Mouse (Mus musculus) embryonic facial prominence, embryonic 14.5 days (tissue): ENCODE data around the gene Fstl3. TPM values are rescaled to one million over a fixed set of nuclear protein-coding genes. Genes with fewer than 3 reads are reported as not detected.

Experiments
- ATAC-seq: fragments of 200-750 bp; cut with Nextera tagmentation; 2 replicates; pipeline ENCODE4 v1.8.0; 2017; ENCODE audit warnings: low read depth, moderate number of reproducible peaks, moderate TSS enrichment
- DNase-seq: peaks from one replicate; pipeline ENCODE4 v3.0.0-alpha.2; 2015; ENCODE audit warnings: low spot score
- H3K27ac ChIP-seq: fragments of 300-500 bp; sonication (generic); replicated peaks from 2 replicates; pipeline ENCODE4 v1.5.1; 2014; ENCODE audit warnings: low read depth, mild to moderate bottlenecking, low read length, moderate library complexity
- H3K27me3 ChIP-seq: fragments of 300-500 bp; sonication (generic); replicated peaks from 2 replicates; pipeline ENCODE4 v1.6.1; 2014; ENCODE audit warnings: low read length; ENCODE audit not compliant: control insufficient read depth, insufficient read depth
- H3K36me3 ChIP-seq: fragments of 300-500 bp; sonication (generic); 2 replicates; pipeline ENCODE4 v1.6.1; 2014; ENCODE audit warnings: low read length, mixed read lengths; ENCODE audit not compliant: control insufficient read depth, insufficient read depth
- H3K4me1 ChIP-seq: fragments of 300-500 bp; sonication (generic); 2 replicates; pipeline ENCODE4 v1.6.1; 2014; ENCODE audit warnings: antibody characterized with exemption, low read length; ENCODE audit not compliant: control insufficient read depth, insufficient read depth
- H3K4me2 ChIP-seq: fragments of 300-500 bp; sonication (generic); 2 replicates; pipeline ENCODE4 v1.6.1; 2014; ENCODE audit warnings: low read depth, mild to moderate bottlenecking, low read length, moderate library complexity, mixed read lengths
- H3K4me3 ChIP-seq: fragments of 300-500 bp; sonication (generic); 2 replicates; pipeline ENCODE4 v1.5.1; 2014; ENCODE audit warnings: low read depth, mild to moderate bottlenecking, low read length
- H3K9ac ChIP-seq: fragments of 300-500 bp; sonication (generic); 2 replicates; pipeline ENCODE4 v1.6.1; 2014; ENCODE audit warnings: low read depth, mild to moderate bottlenecking, low read length, moderate library complexity, mixed read lengths
- H3K9me3 ChIP-seq: fragments of 300-500 bp; sonication (generic); 2 replicates; pipeline ENCODE4 v1.6.1; 2016; ENCODE audit warnings: low read length; ENCODE audit not compliant: control insufficient read depth
- WGBS: fragments of 180-500 bp; shearing (Covaris S2); extraction: QIAGEN DNeasy Blood & Tissue Kit; methylation state at CpG from one replicate; pipeline ENCODE4 v1.1.7; 2014; 5-methylcytosine and 5-hydroxymethylcytosine counted together
- polyA plus RNA-seq: library from polyadenylated mRNA; unstranded; fragments of >200 nt; fragmentation: Nextera tagmentation; extraction: Ambion mirVana; gene quantifications from 2 replicates; pipeline ENCODE4 v1.2.1, GENCODE M21; 2014

The Fstl3 gene
- 8.3 and 10.7 TPM in 2 replicates for polyA plus RNA-seq

DNA sequence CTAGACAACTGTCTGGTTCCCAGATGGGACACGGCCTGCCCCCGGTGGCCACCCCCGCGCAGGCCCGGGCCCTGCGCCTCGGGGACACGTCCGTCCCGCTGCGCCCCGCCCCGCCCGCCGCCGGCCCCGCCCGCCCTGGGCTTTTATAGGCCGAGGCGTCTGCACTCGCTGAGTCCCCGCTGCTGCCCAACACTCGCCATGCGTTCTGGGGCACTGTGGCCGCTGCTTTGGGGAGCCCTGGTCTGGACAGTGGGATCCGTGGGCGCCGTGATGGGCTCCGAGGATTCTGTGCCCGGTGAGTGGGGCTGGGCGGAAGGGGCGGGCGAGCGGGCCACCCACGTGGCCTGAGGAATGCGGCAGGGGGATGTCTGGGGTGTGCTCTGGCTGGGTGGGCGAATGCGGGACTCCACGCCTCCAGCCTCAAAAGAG is at the start of gene Fstl3:
Gene Fstl3 (plus strand): TSS at position 170 of the 429 bp plus-strand sequence.
- Histone ChIP-seq H3K27ac (0 out of 2 replicates have a peak within 1 kb of the TSS, but pooled peaks have one; percentile 39), H3K9me3 (peaks cover 7% of the 10 kb centered on the region), H3K27me3 (peaks cover 19% of the 10 kb centered on the region; the same call in 1 of the 2 replicates), H3K4me2 (peak within 1 kb of the TSS; percentile 79), H3K36me3 (no peaks in the 10 kb centered on the region), H3K4me1 (peaks cover 23% of the 10 kb centered on the region; the same call in 1 of the 2 replicates), H3K9ac (peak within 1 kb of the TSS; percentile 69), H3K4me3 (peak within 1 kb of the TSS; percentile 49)
- DNase-seq = peak; percentile 36
- no peak for ATAC-seq
- 5% methylated on average over 21 of the region's 39 CpGs for WGBS

DNA sequence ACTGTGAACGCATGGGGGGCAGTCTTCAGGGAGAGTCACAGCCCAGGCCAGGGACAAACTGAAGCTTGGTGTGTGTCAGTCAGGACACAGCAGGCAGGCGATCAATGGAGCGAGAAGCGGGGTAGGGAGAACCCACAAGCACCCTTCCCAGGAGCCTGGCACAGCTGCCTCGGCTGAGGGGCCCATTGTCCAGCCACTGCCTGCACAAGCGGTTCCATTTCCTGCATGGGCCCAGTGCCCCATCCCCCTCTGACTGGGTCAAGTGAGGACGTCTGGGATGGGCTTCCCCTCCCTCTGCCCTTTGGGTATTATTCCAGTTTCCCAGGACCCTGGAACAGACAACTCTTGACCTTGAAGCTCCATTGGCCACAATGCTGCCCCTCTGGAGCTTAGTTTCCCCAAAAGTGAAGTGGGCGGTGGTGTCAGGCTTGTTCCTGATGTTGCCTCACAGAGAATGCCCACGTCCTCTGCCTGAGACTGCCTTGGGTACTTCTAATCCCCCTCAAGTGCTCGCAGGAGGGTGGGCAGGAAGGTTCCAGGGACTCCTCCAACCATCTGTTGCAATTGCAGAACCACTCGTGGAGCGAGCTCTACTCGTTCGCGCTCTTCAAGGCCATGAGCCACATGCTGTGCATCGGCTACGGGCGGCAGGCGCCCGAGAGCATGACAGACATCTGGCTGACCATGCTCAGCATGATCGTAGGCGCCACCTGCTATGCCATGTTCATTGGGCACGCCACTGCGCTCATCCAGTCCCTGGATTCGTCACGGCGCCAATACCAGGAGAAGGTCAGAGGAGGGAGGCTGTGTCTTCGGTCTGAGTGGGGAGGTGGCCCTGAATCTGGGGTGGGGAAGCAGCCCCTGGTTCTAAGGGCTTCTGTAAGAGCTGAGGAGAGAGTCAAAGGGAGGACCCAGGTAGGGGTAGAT is 48.5 kb upstream of the Fstl3 start:
- Histone ChIP-seq H3K36me3 (peaks cover 3% of the 10 kb centered on the region; the same call in 1 of the 2 replicates), H3K9me3 (no peaks in the 10 kb centered on the region), H3K4me3 (no peak overlapping the region), H3K27me3 (no peaks in the 10 kb centered on the region), H3K9ac (no peak overlapping the region), H3K27ac (no peak overlapping the region), H3K4me1 (no peaks in the 10 kb centered on the region), H3K4me2 (no peak overlapping the region)
- DNase-seq = no peak
- 71% methylated on average over 27 of the region's 28 CpGs for WGBS
- ATAC-seq = no peak

DNA sequence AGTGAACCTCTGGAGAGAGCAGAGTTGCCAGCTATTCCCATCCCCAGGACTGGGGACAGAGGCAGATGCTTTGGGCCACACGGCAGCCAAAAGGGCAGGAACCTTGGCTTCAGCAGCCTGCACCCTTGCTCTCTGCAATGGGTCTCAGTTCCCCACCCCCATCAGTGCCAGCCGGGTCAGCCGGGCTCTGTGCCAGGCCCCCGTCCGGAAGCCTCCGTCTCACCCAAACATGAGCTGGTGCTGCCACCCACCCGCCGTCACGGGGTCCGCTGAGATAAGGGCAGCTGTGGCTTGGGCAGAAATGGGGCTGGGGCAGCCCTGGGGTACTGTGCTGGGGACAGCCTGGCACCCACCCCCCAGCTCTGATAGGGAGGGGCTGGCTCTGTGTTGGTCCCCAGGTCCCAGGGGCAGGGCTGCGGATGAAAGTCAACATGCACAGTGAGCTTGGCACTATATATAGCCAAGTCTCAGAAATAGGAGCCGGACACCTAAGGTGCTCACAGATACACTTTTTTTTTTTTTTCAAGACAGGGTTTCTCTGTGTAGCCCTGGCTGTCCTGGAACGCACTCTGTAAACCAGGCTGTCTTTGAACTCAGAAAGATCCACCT is 47.6 kb upstream of the Fstl3 start:
- Histone ChIP-seq H3K4me3 (no peak overlapping the region), H3K36me3 (peaks cover 11% of the 10 kb centered on the region), H3K9me3 (no peaks in the 10 kb centered on the region), H3K27me3 (no peaks in the 10 kb centered on the region), H3K4me1 (no peaks in the 10 kb centered on the region), H3K27ac (no peak overlapping the region), H3K4me2 (no peak overlapping the region), H3K9ac (no peak overlapping the region)
- DNase-seq (no peak), ATAC-seq (no peak)
- WGBS = 84% methylated on average over 12 of the region's 13 CpGs

DNA sequence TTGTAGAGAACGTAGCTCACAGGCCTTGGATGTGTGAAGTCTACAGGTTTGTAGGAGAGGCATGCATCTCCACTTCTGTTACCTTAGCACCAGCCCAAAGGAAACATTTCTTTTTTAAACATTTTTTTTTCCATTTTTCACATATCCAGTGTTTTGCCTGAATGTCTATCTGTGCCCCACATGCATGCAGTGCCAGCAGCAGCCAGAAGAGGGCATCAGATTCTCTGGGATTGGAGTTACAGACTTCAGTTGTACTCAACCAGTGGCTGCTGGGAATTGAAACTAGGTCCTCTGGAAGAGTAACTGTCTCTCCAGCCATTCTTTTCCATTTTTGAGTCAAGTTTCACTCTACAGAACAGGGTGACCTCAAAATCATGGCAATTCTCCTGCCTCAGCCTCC is 44.6 kb upstream of the Fstl3 start:
- H3K4me2 ChIP-seq = no peak overlapping the region
- ATAC-seq (no peak), DNase-seq (no peak)
- no peaks in the 10 kb centered on the region for H3K4me1 ChIP-seq
- H3K9ac ChIP-seq = no peak overlapping the region
- H3K27ac ChIP-seq = no peak overlapping the region
- H3K4me3 ChIP-seq = no peak overlapping the region
- H3K27me3 ChIP-seq = no peaks in the 10 kb centered on the region
- 90% methylated on average over 1 of the region's 1 CpGs for WGBS
- peaks cover 41% of the 10 kb centered on the region for H3K36me3 ChIP-seq
- H3K9me3 ChIP-seq = peaks cover 23% of the 10 kb centered on the region

DNA sequence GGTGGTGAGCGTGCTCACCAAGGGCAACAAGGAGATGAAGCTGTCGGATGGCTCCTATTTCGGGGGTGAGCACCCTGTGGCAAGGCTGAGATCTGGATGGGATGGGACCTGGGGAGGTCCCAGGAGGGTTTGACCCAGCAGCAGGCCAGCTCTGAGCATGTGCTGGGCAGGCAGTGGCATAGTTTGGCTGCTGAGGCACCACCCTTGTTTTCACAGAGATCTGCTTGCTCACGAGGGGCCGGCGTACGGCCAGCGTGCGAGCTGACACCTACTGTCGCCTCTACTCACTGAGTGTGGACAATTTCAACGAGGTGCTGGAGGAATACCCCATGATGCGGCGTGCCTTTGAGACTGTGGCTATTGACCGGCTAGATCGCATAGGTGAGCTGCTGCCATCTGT is 43.2 kb upstream of the Fstl3 start:
- Histone ChIP-seq H3K36me3 (peaks cover 55% of the 10 kb centered on the region), H3K4me2 (no peak overlapping the region), H3K27me3 (no peaks in the 10 kb centered on the region), H3K4me1 (no peaks in the 10 kb centered on the region), H3K4me3 (no peak overlapping the region), H3K27ac (no peak overlapping the region), H3K9me3 (peaks cover 36% of the 10 kb centered on the region), H3K9ac (no peak overlapping the region)
- WGBS = 97% methylated on average over 15 of the region's 15 CpGs
- no peak for ATAC-seq
- no peak for DNase-seq

DNA sequence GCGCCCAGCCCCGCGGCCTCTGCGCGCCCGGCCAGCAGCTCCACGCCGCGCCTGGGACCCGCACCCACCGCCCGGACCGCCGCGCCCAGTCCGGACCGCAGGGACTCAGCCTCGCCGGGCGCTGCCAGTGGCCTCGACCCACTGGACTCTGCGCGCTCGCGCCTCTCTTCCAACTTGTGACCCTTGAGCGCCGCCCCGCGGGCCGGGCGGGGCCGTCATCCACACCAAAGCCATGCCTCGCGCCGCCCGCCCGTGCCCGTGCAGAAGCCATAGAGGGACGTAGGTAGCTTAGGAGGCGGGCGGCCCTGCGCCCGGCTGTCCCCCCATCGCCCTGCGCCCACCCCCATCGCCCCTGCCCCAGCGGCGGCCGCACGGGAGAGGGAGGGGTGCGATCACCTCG is 41.7 kb upstream of the Fstl3 start:
- ATAC-seq (no peak), DNase-seq (no peak)
- Histone ChIP-seq H3K9me3 (peaks cover 51% of the 10 kb centered on the region), H3K9ac (no peak overlapping the region), H3K4me2 (no peak overlapping the region), H3K27me3 (no peaks in the 10 kb centered on the region), H3K27ac (no peak overlapping the region), H3K4me3 (no peak overlapping the region), H3K4me1 (no peaks in the 10 kb centered on the region), H3K36me3 (peaks cover 70% of the 10 kb centered on the region)
- WGBS = 49% methylated on average over 14 of the region's 52 CpGs

DNA sequence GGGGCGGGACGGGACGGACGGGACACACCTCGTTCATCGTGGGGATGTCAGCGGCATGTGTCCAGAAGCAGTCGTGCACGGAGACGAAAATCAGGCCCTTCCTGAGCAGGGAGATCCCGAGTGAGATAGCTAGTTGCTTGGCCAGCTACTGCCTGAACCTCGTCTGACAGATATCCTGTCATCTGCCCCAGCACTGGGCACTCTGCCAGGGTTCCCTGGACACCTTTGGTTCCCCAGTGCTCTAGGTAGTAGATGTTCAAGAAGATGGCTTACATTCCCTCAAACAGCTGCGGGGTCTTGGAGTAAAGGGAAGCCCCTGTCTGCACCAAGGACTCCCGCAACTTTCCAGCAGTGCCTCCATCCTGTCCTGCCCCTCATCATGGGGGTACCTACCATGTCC is 40.4 kb upstream of the Fstl3 start:
- peaks cover 61% of the 10 kb centered on the region for H3K9me3 ChIP-seq
- no peak overlapping the region for H3K27ac ChIP-seq

DNA sequence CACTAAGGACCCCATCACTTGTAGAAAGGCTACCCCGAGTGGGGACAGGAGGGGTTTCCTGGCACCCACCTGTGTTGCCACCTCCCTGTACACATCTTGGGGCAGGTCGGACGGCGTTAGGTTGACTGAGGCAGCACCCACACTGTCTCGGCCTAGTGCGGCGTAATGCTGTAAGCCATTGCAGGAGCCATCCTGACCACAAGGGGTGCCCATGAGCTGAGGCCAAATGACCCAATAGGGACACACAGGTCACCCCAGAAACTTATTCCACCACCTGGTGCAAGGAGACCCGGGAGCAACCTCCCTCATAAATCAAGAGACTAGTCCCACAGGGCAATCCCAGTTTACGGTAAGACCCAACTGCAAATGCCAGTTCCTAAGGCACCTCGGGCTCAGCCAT is 38.8 kb upstream of the Fstl3 start:
- no peaks in the 10 kb centered on the region for H3K27me3 ChIP-seq
- H3K36me3 ChIP-seq = peaks cover 98% of the 10 kb centered on the region
- WGBS = 92% methylated on average over 10 of the region's 10 CpGs
- peaks cover 61% of the 10 kb centered on the region for H3K9me3 ChIP-seq
- H3K4me1 ChIP-seq = no peaks in the 10 kb centered on the region
- no peak overlapping the region for H3K4me3 ChIP-seq
- no peak overlapping the region for H3K27ac ChIP-seq
- H3K4me2 ChIP-seq = no peak overlapping the region
- no peak overlapping the region for H3K9ac ChIP-seq
- ATAC-seq (no peak), DNase-seq (no peak)

More for the DNA sequence above, 40.4 kb upstream of the Fstl3 start:
- Histone ChIP-seq H3K4me1 (no peaks in the 10 kb centered on the region), H3K4me3 (no peak overlapping the region), H3K27me3 (no peaks in the 10 kb centered on the region), H3K9ac (no peak overlapping the region), H3K4me2 (no peak overlapping the region), H3K36me3 (peaks cover 83% of the 10 kb centered on the region)
- DNase-seq = no peak
- WGBS = 84% methylated on average over 10 of the region's 14 CpGs
- ATAC-seq = no peak
